Mouse (Mus musculus) brain, adult 10 weeks (tissue): ENCODE results near the gene Fam83g. TPM values are rescaled to one million over a fixed set of nuclear protein-coding genes. Genes with fewer than 3 reads are reported as not detected.

Experiments used
- polyA plus RNA-seq: library from polyadenylated mRNA; stranded (reverse); fragments of 350-450 nt; fragmentation: Illumina TruSeq; extraction: RNeasy Lipid Tissue Mini Kit (QIAGEN cat#74804); gene quantifications from one replicate; pipeline ENCODE4 v1.2.3, GENCODE M21; 2015; ENCODE audit warnings: low read depth, low replicate concordance

Fam83g gene
- not detected for polyA plus RNA-seq

DNA sequence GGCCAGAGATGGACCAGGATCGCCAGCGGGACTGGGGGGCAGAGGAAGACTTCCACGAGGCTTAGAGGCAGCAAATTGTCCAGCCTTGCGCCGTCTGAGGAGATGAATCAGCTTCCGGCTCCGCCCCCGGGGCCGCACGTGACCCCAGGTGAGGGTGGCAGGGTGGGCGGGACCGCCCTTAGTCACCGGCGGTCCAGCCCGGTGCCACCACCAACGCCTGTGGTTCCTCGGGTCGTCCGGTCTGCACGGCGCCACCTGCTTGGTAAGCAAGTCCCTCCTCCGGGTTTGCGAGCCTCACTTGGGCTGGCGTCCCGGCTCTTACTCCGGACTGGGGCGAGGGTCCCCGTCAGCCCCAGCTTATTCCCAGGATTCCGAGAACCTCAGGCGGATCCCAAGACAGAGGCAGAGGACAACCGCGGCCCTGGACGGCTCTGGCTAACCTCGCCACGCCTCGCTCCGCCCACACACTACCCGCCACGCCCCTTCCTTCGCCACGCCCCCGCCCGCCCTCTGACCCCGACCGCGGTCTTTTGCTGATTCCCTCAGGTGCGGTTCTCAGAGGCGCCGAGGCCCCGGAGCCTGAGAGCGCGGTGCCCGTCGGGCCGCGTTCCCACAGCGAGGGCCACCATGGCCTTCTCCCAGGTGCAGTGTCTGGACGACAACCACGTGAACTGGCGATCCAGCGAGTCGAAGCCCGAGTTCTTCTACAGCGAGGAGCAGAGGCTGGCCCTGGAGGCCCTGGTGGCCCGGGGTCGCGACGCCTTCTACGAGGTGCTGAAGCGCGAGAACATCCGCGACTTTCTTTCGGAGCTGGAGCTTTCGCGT is at the start of gene Fam83g:
TSS of gene Fam83g (plus strand) at position 185 of the 825 bp plus-strand sequence.

DNA sequence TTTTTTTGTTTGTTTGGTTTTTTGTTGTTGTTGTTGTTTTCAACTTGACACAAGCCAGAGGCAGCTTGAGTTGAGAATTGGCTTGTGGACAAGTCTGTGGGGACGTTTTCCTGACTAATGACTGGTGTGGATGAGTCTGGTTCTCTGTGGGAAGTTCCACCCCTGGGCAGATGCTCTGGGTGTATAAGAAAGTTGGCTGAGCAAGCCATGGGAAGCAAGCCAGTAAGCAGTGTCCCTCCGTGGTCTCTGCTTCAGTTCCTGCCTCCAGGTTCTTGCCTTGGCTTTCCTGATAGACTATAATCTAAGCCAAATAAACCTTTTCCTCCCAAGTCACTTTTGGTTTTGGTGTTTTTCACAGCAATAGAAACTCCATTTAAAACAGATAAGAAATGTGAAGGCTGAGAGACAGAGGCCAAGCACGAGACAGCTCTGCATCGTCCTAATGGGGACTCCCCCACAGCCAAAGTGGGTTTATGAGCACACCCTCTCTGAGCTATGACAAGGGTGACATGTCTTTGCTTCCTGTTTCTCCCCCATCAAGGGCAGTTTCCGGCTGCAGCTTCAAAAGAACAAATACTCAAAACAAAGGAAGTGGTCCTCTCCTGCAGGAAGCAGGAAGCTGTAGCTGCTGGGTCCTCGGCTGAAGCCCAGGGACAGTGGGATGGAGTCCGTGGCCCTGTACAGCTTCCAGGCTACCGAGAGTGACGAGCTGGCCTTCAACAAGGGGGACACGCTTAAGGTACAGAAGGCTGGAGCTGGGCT is 31.0 kb upstream of the Fam83g start, which contains the start of gene Grap:
TSS of gene Grap (plus strand) at position 580 of the 762 bp plus-strand sequence.

DNA sequence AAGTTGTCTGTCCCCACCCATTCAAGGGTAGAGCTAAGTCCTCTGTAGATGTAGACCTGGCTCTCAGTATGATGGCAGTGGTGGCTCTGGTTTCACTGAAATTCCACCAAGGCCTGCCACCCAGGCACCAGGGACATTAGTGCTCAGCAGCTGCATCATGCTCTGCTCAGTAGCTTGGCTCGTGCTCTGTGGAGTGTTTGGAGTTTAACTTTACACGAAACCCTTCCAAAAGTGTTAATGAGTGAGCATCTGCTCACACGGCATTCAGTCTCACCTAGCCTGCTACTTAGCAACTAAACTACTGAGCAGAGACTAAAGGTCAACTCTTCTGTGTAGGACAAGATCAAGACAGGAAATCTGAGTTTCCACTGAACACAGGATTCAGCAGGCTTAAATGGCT is 36.7 kb downstream of the Fam83g start, which contains the start of gene Slc5a10:
TSS of gene Slc5a10 (minus strand) at position 191 of the 400 bp plus-strand sequence.

Other genes with a start within 250 kb of the Fam83g start
- 258 TPM for gene Rnf112, start 230.0 kb upstream of the Fam83g start, polyA plus RNA-seq
- gene Mfap4, start 198.7 kb upstream of the Fam83g start, polyA plus RNA-seq, result 2.2 TPM
- 13.7 TPM for gene Mapk7, start 189.7 kb upstream of the Fam83g start, polyA plus RNA-seq
- 35.4 TPM for gene B9d1, start 178.9 kb upstream of the Fam83g start, polyA plus RNA-seq
- 90.3 TPM for gene Epn2, start 104.4 kb upstream of the Fam83g start, polyA plus RNA-seq
- gene Grap, start 30.8 kb upstream of the Fam83g start, polyA plus RNA-seq, result 5.9 TPM
- not detected for gene Slc5a10, start 36.7 kb downstream of the Fam83g start, polyA plus RNA-seq
- gene Prpsap2, start 78.0 kb downstream of the Fam83g start, polyA plus RNA-seq, result 55.1 TPM
- 49.6 TPM for gene Ulk2, start 171.0 kb downstream of the Fam83g start, polyA plus RNA-seq
- gene Akap10, start 246.2 kb downstream of the Fam83g start, polyA plus RNA-seq, result 20.7 TPM